Mouse (Mus musculus) lung, postnatal 10 days (tissue): ENCODE data around the gene Ehmt1.

Source experiments
- DNase-seq: peaks from one replicate; pipeline ENCODE4 v3.0.0; 2021

Ehmt1 gene

DNA sequence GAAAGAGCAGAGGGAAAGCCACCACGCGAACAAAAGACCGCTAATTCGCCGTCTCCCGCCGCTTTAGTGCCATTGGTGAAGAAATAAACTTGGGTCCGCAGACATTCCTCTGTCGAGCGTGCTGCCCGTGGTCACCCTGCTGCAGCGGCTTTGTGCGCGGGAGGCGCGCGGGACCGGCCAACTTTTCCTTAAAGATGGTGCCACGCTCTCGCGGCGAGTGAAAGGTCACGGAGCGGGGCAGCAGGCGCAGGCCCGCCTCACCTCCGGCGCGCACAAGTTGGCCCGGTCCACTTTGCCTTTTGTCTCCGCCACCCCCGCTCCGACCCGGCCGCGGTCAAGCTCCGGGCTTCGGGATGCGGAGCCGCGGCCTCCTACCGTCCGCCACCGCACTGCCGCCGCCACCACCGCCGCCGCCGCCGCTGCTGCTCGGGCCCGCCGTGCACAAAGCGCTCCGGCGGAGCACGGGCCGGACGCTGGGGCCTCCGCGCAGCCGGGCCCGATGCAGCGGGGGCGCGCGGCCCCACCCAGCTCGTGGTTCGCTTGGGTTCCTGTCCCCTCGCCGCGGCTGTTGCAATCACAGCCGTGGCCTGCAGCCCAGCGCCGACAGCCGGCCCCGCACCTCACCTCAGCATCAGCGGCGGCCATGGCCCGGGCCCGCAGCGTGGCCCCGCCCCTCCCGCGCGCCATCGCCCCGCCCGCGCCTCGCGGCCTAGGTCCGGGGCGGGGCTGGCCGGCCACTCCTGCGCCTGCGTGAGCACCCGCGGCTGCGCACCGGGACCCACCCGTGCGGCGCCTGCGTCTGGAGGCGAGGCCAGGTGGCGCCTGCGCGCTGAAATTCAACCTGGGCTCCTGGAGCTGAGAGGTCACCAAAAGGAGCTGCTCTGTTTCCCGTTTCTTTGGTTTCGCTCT is at the start of gene Ehmt1:
TSS of gene Ehmt1 (minus strand) at position 685 of the 909 bp plus-strand sequence.
- DNase-seq, result peak; percentile 95

DNA sequence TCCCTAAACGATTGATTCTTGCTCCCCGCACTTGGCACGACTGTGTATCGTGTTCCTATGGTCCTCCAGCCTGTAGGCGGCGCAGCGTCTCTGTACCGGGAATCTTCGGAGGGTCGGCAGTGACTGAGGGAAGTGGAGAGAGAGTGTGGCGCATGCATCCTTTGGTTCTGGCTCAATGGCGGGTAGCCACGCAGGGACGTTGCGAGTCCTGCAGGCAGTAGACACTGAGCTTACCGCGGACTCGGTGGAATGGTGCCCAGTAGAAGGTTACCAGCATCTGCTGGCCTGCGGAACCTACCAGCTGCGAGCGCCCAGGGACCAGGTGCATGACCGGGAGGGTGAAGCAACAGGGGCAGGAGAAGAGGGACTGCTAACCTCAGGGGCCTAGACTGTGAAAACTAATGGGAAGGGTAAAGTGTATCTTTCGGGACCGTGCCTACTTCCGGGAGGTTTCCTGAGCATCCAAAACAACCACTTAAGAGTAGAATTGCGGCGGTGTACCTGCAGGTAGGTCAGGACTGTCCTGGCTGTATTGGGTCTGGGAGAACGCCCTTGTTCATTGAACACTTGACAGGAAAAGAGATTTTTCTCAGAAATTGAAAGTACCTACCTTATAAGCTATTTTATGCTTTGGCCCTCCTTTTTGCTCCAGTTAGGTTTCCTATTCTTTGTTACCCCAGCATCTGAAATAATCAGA is 43.0 kb upstream of the Ehmt1 start, which contains the start of gene Dph7:
TSS of gene Dph7 (plus strand) at position 97 of the 697 bp plus-strand sequence.
- peak; percentile 92 for DNase-seq

- peak; percentile 55 for DNase-seq
Measured at GRCm38 (mm10) chr2:24960910-24961309, 41.5 kb upstream of the Ehmt1 start.

GRCm38 (mm10) chr2:24952537-24953055 is 33.2 kb upstream of the Ehmt1 start:
- no peak for DNase-seq

DNA sequence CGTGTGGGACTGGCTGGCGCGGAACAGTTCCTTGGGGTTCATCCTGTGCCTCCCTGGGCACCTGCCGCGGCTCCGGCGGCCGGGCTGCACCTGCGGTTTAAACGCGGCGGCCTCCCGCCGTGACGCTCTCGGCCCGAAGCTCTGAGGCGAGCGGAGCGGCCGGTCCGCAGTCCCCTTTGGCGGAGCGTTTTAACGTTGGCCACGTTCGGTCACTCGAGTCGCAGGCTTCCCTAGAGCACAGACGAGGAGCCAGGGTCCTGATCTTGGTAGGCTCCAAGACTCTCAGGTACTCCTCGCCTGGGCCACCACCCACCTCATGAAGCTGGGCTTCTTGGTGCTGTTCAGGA is 30.7 kb upstream of the Ehmt1 start:
- DNase-seq, result peak; percentile 13

DNA sequence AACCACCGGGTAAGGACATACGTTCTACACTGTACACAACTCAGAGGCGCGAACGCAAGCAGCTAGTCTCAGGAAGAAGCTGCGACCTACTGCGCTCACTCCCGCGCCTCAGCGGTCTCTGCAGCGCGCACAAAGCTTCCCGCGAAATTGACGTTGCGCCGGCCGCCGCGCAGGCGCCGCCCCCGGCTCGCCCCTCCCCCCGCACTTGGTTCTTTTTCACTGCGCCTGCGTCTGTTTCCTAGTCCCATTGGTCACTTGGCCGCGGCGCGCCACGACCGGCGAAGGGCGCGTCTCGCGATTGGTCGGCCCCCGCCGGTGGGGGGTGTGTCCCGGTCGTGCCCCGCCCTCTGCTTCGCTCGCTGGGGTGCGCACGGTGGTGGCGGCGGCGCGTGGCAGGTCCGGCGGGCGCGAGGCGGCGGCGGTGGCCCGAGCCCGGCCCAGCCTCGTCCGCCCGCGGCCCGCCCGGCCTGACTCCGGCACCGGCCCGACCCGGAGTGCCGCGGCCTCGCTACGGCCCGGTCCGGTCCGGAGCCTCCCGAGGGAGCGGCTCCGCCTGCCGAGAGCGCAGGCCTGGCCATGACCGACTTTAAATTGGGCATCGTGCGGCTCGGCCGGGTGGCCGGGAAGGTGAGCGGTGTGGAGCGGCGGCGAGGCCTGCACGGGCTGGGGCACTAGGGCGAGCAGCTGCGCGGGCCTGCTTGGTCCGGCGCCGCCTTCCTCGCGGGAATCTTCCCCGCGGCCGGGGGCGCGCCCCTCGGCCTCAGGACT is 30.2 kb upstream of the Ehmt1 start, which contains the start of gene Zmynd19:
TSS of gene Zmynd19 (plus strand) at position 372 of the 768 bp plus-strand sequence.
- peak; percentile 98 for DNase-seq

GRCm38 (mm10) chr2:24944304-24944703 is 24.9 kb upstream of the Ehmt1 start:
- DNase-seq, result peak; percentile 65

DNA sequence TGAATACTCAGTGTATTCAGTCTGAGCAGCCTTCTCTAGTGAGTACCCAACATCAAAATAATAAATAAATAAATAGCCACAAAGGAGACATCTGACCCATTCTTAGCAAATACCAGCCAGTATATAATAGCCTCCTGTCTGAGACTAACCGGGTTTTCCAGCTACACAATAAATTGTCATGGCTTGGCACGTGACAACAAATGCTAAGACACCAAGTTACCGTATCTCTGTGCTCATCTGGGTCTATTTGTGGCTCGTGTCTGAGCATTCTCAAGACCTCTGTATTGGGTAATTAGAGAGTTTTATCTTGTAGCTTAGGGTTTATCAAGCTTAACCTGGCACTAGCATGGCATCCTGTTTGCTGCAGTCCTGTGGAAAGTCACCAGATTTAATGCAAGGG is 22.7 kb upstream of the Ehmt1 start:
- DNase-seq, result no peak

DNA sequence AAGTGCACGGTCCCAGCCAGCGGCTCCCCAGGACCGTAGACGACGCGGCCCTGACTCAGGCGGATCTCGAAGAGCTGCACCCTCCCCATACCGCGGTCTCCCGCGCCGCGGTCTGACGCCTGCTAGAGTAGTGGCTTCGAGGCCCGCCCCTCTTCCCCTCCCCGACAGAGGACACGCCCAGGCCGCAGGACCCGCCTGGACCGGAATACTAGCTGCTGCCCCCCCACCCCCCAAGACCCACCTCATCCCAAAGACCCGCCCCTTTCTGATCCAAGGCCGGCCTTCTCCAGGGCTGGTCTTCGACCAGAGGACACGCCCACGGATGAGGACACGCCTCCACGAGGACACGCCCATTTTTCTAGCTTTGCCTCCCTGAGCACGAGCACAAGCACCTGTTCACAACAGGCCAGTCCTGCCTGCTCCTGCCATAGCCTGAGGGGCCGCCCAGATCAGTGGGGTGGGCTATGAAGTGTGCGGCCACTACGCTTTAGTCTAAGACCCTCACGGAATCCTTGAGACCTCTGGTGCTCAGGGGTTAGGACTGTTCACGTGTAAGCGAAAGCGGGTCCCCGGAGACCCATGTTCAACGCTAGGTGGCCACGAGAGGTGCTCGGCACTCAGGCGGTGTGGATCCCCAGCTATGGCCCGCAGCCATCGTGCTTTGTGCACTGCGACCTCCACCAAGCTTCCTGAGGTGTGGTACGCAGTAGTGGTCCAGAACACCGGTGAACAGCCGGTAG is 15.8 kb upstream of the Ehmt1 start, which contains the start of gene Arrdc1:
TSS of gene Arrdc1 (minus strand) at position 196 of the 740 bp plus-strand sequence.
- DNase-seq, result peak; percentile 97

DNA sequence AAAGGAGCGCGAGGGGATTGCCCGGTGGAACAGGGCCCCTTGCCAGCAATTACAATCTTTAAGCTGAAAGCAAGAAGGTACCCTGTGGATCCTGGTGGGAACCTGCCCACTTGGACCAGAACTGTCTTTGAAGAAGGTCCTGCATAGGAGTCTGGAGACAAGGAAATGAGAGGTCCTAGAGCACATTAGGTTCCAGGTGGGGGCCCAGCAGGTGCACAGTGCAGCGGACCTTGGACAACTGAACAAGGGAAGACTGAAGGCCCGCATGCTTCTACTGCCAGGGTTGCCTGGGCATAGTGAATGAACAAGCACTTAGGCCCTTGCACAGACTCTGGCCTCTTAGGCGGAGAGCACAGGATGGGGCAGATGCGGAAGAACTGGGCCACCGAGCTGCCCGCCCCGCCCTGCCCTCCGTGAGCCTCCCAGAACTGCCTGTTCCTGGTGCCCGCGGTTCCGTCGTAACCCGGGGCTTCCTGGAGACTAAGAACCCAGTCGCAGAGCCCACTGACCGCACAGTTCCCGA is 15.1 kb upstream of the Ehmt1 start:
- DNase-seq, result no peak

DNA sequence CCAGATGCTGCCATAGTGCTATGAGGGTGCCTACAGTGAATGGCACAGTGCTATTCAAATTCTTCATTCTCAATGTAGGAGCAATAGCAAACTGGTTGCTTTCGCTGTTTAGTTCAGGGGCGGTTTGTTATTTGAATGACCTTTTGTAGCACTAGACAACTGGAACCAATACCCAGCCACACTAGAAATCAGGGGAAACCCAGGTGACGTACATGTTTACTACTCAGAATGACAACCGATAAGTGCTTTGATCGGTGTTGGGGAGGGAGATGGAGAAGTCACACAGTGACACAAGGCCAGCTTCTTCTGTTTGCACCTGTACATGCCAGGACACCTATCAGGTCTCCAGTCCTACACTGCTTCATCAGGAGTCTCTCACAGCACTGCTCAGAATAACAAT is 10.2 kb upstream of the Ehmt1 start:
- no peak for DNase-seq

DNA sequence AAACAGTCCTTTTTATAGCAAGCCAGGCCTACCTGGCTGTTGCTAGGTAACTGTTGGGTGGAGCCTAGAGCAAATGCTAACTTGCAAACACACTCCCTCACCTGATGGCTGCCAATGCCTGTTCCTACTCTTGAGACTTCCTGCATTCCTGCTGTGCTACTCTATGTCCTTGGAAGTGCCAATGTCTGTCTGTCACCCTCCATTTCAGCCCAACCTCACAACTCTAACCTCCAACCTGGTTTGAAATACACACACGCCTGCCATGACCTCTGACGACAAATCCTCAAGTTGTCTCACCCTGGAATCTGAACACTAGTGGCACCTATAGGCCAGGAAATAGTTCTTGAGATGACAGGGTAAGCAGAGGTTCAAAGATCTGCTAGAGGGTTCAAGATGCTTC is 9.7 kb upstream of the Ehmt1 start:
- peak; percentile 72 for DNase-seq

- peak; percentile 79 for DNase-seq
Measured at GRCm38 (mm10) chr2:24927810-24928479, 8.5 kb upstream of the Ehmt1 start.

DNA sequence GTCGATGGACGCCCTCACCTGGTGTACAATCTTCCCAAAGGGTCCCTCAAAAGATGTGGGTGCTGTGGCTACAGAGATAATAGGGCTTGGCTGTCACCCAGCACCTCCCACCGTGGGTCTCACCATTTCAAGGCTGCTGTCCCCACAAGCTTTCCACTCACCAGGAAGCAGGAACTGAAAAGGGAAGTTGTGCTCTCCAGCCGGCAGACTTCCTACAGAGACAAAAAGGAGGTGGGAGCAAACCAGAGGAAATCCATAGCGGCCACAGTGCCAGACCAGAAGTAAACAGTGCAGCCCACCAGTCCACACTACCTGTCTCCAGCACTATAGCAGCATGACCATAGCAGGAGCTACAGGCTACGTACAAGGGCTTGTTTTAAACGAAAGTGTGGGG is 7.5 kb upstream of the Ehmt1 start:
- peak; percentile 20 for DNase-seq

GRCm38 (mm10) chr2:24926345-24926964 is 7.0 kb upstream of the Ehmt1 start:
- DNase-seq, result no peak

DNA sequence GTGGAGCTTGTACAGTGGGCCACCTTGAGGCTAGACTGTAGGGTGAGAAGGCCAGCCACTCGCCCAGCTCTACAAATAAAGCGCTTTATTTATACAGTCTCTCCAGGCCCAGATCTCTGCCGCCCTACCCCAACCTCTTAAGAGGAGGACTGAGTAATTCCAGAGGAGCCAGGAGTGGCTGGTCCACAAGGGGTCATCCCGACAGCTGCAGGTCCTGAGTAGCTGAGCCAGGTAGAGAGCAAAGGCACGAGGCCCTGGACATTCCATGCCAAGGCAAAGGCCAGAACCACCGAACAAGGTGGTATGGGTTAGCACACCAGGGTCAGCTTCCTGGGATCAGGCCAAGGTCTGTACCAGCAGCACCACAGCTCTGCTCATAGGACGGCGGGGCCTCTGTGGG is 5.9 kb upstream of the Ehmt1 start:
- DNase-seq, result peak; percentile 37

DNA sequence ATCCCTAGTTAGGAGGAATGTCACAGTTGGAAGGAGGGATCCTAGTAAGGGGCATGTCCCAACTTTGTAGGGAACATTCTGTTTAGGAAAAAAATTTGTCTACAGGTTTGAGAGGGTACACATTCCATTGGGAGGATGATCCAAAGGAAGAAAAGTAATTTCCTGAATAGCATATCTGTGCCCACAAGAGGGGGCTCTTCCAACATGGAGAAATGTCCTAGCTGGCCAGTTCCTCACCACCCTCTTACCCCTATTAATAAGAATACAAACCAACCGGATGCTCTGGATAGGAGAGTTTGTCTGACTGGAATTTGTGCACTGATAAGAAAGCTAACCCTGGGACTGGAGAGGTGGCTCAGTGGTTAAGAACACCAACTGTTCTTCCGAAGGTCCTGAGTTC is 4.1 kb upstream of the Ehmt1 start:
- peak; percentile 34 for DNase-seq

DNA sequence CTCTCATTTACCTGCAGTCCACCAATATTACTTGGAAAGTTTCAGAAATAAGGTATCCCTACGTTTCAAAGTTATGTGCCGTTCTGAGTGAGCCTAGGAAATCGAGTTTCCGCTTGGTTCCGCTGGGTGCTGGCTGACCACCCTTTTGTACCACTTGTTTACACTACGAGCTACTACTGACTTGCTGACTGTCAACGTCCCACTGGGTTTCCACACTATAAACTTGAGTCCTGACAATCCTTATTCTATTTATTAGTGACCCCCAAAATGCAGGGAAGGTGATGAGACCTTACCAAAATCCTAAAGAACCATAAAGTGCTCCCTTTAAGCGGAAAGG is 393 bp upstream of the Ehmt1 start:
- DNase-seq, result no peak

DNA sequence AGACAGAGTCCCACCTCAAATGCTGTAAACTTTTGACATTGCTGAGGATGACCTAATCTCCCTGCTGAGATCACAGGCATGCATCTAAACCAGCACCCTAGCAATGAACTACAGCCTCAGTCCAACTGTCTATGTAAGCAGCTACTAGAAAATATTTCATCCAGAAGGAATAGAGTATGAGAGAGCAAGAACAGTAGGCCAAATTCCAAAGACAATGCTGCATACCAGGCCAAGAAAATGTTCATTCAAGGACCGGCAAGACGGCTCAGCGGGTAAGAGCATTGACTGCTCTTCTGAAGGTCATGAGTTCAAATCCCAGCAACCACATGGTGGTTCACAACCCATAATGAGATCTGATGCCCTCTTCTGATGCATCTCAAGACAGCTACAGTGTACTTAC is 4.7 kb downstream of the Ehmt1 start:
- no peak for DNase-seq

DNA sequence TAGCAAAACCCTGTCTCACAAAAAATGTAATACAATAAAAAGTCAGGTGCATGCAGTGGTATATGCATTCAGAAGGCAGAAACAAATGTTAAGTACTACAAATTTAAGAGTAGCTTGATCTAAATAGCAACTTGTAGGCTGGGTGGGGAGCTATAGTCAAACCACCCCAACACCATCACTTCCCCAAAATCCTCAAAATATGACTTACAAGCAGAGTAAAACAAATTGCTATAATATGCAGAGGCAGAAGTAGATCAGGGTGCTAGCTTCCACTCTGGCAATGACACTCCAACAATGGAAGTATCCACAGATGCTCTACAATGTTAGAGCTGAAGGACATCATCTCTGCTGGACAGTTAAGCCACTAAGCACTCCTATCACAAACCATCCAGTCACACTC is 6.8 kb downstream of the Ehmt1 start:
- no peak for DNase-seq

DNA sequence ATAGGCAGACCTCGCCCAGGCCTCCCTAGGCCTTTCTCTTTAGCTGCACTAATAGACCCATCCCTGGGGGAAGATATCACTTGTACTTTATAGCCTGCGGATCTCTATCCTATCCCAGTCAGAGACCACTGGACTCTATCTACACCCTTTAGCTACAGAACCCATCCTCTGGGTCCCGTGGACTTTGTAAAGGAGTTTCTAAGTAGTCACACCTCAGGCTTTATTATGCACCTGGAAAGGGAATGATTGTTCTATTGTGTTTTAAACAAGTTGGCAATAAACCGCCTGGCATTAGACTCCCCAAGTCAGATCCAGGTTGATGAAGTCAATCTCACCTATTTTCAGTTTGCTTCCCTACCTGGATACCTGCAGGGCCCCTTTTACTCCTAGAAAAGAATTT is 7.2 kb downstream of the Ehmt1 start:
- DNase-seq, result no peak
